Mouse (Mus musculus) right cerebral cortex, postnatal 4 days (tissue): ENCODE results near the gene Kmo.

ENCODE experiments used
- DNase-seq: peaks from one replicate; pipeline ENCODE4 v3.0.0-alpha.2; 2022

Gene Kmo

DNA sequence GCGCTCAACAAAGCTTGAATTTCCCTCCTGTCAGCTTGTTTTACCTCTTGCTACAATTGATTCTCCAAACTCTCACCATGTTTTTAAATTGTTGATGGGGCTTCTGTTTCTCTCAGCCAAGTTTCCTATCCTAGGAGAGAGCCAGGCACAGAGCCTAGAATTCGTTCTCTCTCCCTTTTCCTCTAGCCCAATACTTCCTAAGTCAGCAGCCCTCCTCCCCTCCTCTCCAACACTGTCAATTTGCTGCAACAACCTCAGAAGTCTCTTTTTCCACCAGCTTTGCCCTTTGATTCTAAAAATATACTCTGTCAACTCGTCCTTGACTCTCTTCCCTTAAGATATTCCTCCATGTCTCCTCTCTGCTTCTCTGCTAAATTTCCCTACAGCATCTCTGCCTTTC lies 79.2 kb downstream of the Kmo start:
- no peak for DNase-seq

DNA sequence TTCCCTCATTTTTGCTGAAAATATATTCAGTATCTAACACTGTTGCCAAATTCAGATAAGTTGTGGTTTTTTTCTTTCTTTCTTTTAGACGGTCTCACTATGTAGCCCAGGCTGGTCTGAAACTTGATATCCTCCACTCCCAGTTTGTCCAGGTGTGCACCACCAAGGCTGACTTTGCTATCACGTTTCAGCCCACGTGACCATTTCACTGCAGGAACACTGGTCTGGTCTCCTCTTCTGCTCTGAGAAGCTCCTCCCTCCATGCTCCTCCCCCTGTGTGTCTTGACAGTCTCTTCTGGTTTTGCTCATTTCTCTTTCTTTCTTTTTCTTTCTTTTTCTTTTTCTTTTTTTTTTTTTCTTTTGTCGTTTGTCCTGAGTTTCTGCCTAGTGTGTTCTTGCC lies 79.6 kb downstream of the Kmo start:
- DNase-seq: no peak

DNA sequence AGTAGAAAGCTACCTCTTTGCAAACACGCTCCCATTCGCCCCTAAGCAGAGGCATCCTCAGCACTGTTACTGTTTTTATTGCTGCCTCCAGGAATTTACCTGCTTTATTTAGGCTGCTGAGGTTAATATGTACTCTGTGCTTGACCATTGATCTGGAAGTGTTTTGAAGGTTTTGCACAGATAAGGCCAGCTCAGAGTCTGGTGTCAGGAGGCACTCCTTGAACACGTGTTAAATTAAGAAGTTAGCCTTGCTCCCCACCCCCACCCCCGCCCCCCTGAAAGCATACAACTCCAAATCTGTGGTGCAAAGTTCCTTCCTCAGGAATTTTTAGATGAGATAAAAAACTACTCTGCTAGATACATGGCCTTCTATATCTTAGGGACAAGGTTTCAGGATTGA lies 81.0 kb downstream of the Kmo start:
- no peak for DNase-seq

GRCm38 (mm10) chr1:175707599-175707998 lies 87.4 kb downstream of the Kmo start:
- DNase-seq: no peak

DNA sequence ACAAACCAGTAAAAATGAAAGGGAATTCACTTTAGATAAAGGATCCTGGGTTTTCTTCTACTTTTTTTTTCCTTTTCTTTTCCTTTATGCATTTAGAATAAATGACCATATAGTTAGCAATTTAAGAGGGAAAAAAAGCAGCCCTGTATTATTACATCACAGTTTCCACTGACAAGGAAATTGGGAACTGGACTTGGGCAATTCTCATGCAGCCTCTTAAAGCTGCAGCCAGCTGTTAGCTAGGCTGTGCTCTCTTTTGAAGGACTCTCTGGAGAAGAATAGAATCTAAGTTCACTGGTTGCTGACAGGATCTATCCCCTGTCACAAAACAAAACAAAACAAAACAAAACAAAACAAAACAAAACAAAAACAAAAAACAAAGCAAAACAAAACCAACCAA lies 87.8 kb downstream of the Kmo start:
- no peak for DNase-seq
